Mouse (Mus musculus) gastrocnemius, postnatal 10 days (tissue): ENCODE data around the gene Inpp4a. TPM values are rescaled to one million over a fixed set of nuclear protein-coding genes. Genes with fewer than 3 reads are reported as not detected.

ENCODE experiments used
- DNase-seq: peaks from one replicate; pipeline ENCODE4 v3.0.0; 2021; ENCODE audit warnings: mixed read lengths
- total RNA-seq, 2 experiments: library from RNA; stranded (reverse); gene quantifications; 2 replicates each; pipeline ENCODE4 v1.2.3; 2021

Gene Inpp4a
- total RNA-seq, 2 experiments from 2014 or later: 22.1 to 26.2 TPM

- DNase-seq: no peak
These were observed 57.5 kb downstream of the Inpp4a start for GRCm38 (mm10) chr1:37357173-37357572.

DNA sequence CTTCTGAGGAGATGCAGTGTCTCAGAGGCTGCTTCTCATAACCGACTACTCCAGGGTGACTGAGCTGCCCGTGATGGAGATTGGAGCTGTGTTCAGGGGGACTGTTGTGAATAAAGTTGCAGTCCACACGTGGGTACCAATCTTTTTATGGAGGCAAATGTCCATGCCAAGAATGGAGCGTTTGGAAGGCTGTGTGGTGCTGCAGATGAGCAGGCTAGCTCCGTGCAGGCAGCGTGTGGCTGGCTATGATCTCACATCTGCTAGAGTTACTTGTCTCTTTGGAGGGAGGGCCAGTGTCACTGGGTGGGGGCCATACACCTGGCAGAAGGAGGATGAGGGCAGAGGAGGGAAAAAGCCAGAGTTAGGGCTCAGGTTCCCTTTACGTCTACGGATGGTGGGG is 59.0 kb downstream of the Inpp4a start:
- no peak for DNase-seq

DNA sequence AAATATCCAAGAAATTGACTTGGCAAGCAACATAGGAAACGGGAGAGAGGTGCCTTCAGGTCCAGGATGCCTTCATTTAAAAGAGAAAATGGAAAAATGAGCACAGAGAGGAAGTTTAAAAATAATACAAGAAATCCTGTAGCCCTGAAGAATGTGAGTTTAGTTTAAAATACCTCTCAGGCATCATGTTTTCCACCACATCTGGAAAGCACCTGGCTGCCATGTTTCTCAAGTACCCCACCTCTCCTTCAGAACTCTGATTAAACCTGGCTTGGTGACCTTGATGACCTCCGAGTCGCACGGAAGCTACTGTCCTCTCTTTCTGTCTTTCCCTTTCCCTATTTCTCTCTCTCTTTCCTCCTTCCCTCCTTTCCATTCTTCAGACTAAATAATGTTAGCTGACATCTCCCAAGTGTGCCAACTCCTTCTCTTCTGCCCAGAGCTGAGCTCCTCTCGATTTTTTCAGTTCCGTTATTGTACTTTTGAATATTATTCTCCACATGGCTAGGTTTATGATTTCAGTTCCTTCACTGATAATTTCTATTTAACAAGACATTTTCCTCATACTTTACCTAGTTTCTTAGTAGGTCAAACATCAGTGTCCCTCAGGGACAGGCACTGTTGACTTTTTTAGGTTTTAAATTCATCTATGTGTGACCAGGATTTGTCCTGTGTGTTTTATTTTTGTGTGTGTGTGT is 59.9 kb downstream of the Inpp4a start:
- DNase-seq: no peak

DNA sequence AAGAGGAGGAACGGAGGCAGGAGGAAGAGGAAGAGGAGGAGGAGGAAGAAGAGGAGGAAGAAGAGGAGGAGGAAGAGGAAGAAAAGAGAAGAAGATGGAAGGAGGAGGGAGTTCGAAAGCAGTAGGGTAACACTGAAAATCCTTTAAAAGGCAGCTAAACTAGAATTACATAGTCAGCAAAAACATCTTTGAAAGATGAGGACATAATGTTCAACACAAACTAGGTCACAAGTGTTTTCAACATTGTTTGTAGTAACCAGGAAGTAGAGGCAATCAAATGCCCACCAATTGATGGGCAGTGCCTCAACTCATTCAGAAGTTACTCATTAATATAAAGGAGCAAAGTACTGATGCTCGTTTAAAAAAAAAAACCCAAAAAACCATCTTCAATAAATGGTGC is 61.1 kb downstream of the Inpp4a start:
- DNase-seq: no peak

GRCm38 (mm10) chr1:37362721-37363120 is 63.1 kb downstream of the Inpp4a start:
- DNase-seq: no peak

GRCm38 (mm10) chr1:37368125-37368524 is 68.5 kb downstream of the Inpp4a start:
- no peak for DNase-seq

DNA sequence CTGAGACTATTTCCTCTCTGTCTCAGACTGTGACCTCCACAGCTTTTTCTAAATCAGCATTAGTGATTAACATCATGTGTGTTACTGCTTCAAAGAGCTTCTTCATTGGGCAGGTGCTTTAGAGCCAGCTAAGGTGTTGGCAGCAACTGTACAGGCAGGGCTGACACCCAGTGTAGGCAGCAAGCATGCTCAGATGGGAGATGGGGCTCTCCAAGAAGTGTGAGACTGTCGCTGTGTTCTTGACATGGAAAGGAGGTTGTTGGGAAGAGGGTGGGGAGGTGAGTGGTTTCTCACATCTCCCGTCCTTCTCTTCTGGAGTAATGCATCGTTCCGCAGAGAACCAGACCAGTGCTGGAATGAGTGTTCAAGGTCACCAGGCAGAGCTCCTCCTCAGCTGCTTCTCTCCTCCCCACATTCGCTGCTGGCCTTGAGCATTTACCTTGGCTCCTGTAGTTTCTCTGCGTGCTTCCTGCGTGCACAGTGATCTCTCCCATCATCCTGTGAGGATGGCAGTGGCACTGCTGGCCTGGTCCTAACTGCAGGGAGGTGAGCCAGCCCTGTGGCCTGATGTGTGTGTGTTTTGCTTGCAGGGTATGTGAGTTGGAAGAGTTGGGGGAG is 69.2 kb downstream of the Inpp4a start:
- DNase-seq: no peak

DNA sequence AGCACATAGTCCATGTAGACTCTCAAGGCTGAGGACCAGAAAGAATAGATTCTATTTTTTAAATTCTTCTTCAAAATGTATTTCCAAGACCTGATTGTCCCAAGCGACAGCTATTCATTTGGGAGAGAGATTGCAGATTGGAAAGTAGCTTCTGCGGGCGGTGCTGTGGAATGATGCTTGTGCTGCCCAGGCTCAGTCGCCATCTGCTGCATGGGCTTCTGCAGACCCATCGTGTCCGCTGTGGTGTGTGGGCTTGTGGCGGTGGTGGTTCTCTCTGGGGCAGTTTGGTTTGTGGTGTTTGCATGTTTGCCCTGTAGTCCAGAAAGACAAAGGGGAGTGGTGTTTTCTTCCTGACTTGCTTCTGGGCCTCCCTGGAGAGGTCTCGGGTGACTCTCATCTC is 76.5 kb downstream of the Inpp4a start:
- DNase-seq: no peak

DNA sequence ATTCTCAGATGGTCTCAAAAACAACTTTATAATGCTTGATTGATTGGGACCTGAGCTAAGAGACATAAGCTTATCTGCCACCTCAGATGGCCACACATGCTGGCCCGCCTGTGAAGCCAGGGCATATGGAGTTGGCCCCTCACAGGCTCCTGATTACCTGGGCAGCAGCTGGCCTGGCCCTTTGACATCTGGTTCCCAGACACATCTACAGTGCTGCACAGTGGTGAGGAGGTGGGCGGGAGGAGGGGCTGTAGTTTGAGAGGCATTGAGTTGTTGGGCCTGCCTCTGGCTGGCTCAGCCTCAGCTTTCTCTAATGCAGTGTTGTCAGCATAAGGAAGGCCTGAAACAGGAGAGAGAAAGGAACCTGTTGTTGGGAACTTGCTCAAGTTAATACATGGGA is 77.1 kb downstream of the Inpp4a start:
- DNase-seq: no peak

- DNase-seq: no peak
These were observed 78.4 kb downstream of the Inpp4a start for GRCm38 (mm10) chr1:37378095-37378494.

DNA sequence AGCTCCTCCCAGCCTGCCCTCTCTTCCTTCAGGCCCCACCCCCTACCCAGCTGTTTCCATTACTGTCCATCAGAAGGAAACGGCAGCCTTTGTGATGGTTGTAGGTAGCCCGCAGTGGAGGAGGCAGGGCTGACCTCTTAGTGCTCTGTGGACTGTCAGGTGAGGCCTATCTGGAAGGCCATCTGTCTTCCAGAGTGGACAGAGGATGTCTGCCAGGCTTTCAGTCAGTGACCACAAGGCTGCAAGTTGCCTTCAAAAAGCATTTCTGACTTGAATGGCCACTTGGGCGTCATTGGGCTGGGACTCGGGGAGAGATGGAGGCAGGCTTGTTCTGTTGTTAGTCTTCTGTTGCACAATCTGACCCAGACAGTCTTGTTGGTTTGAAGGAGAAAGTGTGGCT is 79.9 kb downstream of the Inpp4a start:
- DNase-seq: no peak

DNA sequence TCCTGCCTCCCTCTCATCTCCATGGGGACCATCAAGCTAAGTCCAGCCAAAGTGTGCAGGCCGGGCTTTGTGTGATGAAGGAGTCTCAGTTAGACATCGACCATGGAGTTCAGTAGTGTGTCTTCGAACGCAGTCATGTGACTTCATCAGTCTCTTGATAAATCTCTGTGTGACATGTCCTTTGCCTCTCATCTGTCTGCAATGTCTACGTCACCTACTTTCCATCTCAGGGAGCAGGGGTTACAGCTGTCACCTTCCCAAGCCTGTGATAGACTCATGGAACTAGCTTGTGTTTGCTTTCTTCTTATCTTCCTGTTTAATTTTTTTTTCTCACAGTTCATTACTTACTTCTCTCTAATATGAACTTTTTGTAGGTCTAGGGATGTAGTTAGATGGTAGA is 81.2 kb downstream of the Inpp4a start:
- no peak for DNase-seq

DNA sequence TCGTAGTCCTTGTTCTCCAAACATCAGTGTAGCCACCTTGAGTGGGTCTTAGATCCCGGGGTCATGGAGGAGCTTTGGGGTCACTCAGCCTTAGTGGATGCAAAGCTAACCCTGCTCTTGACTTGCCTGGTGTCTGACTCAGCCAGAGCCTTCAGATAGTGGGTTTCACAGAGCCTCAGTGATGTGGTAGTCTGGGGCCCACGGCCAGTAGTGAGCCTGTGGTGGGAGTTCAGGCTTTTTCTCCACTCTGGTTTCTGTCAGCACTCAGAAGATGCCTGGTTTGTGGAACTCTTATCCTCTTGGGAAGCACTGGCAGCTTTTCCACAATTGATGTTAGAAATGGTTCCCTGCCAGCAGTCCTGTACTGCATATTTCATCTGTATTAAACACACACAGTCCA is 84.6 kb downstream of the Inpp4a start:
- no peak for DNase-seq

GRCm38 (mm10) chr1:37386448-37386971 is 86.8 kb downstream of the Inpp4a start:
- no peak for DNase-seq

DNA sequence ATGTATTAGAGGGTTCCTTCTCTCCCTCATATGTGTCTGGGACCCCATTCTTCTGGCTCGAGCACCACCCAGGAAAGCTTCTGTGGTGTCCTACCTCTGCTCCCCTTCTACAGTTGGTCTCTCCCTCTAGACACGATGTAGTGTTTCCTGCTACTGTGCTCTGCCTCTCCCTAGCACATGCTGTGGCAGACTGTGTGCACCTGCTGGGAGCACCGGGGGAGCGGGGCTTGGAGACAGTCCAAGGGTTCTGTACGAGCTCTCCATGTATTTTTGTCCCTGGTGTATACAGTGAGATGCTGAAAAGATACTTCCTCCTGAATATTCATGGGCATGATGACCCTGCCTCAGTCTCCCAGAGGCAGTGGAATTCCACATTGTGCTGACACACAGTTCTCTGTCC is 93.5 kb downstream of the Inpp4a start:
- DNase-seq: no peak

GRCm38 (mm10) chr1:37396481-37396880 is 96.8 kb downstream of the Inpp4a start:
- no peak for DNase-seq

- DNase-seq: no peak
These were observed 99.3 kb downstream of the Inpp4a start for GRCm38 (mm10) chr1:37398961-37399360.

- DNase-seq: no peak
These were observed 100.1 kb downstream of the Inpp4a start for GRCm38 (mm10) chr1:37399734-37400133.

DNA sequence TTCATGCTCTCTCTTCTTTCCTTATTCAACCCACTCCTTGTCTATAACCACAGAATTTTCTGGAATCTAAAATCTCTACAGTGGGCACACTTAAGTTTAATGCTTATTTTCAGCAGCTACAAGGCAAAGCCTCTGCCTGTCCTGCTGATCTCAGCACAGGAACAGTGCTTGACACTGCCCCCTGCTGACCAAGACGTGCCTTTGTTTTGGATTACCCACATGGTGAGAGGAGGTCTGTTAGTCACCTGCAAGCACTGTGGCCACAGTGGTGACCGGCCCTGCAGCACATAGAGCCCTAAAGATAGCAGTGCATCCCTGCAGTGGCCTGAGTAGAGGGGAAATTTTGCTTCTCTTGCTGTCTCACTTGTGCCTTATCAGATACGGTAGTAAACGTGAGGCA is 102.0 kb downstream of the Inpp4a start:
- peak; percentile 71 for DNase-seq

DNA sequence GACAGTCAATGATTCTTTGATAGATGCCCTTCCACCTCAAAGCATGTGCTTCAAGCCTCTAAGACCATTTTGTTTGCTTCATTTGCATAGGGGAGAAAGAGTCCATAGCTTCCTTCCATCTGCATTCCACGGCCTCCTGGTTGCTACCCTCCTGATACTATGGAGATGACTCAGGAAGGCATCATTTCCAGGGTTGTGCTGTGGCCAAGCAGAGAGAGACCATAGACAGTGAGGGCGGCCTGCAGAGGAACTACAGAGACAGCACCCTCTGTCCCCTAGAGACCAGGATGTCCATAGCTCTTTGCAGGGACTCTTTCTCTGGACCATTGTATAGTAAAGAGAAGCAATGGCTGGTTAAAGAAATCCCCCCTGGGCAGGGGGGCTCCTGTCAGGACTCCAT is 105.5 kb downstream of the Inpp4a start:
- no peak for DNase-seq

DNA sequence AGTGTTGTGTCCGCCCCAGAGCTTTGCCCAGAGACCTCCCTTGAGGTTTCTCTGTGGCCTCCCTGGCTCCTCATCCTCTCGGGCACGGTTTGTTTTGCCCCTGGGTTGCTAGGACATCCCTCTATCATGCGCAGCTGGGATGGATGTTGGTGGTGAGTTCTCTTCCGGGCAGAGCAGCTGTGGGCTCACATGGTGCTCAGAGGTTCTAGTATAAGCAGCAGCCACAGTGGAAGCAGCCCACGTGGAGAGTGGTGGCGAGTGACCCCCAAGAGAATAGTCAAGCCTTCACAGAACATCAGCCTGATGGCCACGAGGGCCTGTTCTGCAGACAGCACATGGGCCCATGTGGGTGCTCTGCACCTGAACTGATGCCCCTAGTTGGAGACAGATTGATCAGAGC is 107.6 kb downstream of the Inpp4a start:
- DNase-seq: no peak

- no peak for DNase-seq
These were observed 108.4 kb downstream of the Inpp4a start for GRCm38 (mm10) chr1:37408059-37408458.

DNA sequence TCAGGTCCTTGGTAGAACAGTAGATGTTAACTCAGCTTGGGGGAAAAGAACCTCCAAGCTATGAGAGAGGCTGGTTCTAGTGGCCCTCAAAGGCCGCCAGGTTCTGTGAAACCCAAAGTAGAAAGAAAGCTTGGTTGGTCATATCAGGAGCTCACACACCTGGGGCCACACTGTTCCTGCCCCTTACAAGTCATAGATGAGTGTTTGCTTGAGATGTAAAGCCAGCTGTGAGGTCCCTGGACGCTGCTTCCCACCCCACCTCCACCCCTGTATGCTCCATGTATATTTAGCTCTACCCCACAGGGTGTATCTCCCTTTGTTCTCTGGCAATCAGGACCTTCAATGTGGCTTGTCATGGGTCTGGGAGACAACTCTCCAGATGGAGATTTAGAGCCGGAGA is 109.0 kb downstream of the Inpp4a start:
- no peak for DNase-seq

- DNase-seq: no peak
These were observed 110.0 kb downstream of the Inpp4a start for GRCm38 (mm10) chr1:37409647-37410046.
